Mouse (Mus musculus) T-helper 2 cell (primary cell): ENCODE data around the gene Slc15a1.

ENCODE experiments used
- in situ Hi-C: fragments of 300-600 bp; cut with MboI, MseI; formaldehyde crosslinking; loops from one replicate; pipeline ENCODE4 v1.15.1; 2025; ENCODE audit warnings: high pct_unique_total_duplicates

Slc15a1 gene

GRCm38 (mm10) chr14:121504781-121505484 lies at the start of gene Slc15a1:
Gene Slc15a1 (minus strand): TSS chr14:121505252.
- in situ Hi-C loops, result no loop called here

DNA sequence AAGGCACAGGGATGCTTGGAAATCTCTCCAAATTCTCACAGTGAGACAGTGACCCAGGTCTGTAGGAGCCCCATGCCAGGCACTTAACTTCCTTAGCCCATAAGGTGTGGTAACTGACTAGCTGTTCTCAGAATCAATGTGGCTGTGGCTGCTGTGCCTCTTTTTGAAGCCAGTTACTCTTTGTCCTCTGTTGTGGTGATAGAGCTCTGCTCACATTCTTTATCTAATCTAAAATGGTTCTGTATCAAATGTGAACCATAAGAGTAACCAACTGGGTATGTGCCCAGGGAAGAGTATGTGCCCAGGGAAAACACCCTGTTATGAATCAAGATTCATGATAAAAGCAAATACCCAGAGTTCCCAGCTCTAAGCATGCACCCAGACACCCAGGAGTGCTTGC lies 48.7 kb upstream of the Slc15a1 start:
- in situ Hi-C loops, result no loop called here

DNA sequence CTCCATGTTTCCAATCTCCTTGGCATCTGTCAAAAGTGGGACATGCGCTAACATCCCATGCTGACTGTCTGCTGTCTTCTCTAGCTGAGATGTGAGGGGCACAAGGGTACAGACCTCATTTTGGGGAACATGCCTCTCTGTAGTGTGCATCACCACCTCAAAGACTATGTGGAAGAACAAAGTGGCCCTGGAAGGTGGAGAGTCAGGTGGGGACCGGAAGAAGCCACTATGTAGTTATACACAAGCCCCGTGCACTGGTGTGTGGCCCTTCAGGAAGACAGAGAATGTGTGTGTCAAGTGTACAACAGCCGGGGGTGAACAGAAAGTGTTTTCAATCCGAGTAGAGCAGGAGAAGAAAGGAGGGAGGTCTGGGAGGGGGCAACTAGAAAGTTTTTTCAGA lies 47.5 kb upstream of the Slc15a1 start:
- in situ Hi-C loops, result no loop called here

DNA sequence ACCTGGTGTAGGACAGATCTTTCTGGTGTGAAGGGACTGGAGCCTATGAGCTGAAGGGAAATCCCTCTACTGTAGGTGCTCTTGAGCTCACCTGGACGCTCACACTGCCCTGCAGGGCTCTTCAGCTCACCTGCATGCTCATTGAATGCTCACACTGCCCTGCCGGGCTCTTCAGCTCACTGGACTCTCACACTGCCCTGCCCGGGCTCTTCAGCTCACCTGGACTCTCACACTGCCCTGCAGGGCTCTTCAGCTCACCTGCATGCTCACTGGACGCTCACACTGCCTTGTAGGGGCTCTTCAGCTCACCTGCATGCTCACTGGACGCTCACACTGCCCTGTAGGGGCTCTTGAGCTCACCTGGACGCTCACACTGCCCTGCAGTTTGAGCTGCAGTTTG lies 44.8 kb upstream of the Slc15a1 start:
- in situ Hi-C loops, result no loop called here

GRCm38 (mm10) chr14:121547745-121548144 lies 42.7 kb upstream of the Slc15a1 start:
- in situ Hi-C loops, result no loop called here

- in situ Hi-C loops, result no loop called here
Measured at GRCm38 (mm10) chr14:121546621-121547020, 41.6 kb upstream of the Slc15a1 start.

GRCm38 (mm10) chr14:121545551-121546331 lies 40.7 kb upstream of the Slc15a1 start:
- in situ Hi-C loops, result no loop called here

DNA sequence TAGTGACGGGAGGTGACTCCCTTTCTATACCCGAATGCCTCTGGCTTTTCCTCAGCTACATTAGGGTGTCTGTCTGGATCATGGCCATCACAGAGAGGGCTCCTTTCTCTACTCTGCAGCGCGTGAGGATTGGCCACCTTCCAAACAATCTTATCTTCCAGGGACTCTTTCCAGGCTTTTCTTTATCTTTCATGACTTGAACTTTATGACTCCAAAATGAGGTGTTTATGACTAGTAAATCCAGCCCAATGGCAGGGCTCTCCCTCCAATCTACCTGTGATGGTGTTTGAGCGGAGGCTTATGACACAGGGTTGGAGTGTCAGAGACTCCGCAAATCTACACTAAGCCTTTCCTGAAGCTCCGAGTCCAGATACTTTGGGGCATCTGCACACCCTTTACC lies 36.2 kb upstream of the Slc15a1 start:
- in situ Hi-C loops, result no loop called here

GRCm38 (mm10) chr14:121534501-121534900 lies 29.4 kb upstream of the Slc15a1 start:
- in situ Hi-C loops, result no loop called here

- in situ Hi-C loops, result no loop called here
Measured at GRCm38 (mm10) chr14:121530853-121531252, 25.8 kb upstream of the Slc15a1 start.

- in situ Hi-C loops, result no loop called here
Measured at GRCm38 (mm10) chr14:121527883-121528282, 22.8 kb upstream of the Slc15a1 start.

- in situ Hi-C loops, result no loop called here
Measured at GRCm38 (mm10) chr14:121527201-121527600, 22.1 kb upstream of the Slc15a1 start.

DNA sequence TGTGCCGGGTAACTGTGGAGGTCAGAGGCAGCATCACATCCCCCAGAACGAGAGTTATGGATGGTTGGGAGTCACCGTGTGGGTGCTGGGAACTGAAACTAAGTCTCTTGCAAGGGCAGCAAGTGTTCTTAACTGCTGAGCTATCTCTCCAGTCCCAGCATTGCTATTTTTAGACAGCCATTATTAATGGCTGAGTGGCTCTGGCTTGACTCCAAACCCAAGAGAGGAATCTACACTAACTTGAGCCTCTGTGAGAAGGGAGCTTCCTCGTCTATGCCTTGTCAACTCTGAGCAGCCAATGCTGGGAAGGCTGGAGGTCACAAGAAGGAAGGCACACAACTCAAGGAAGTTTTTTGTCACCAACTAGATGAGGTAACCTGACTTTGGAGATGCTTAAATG lies 16.7 kb upstream of the Slc15a1 start:
- in situ Hi-C loops, result no loop called here

GRCm38 (mm10) chr14:121516881-121517280 lies 11.8 kb upstream of the Slc15a1 start:
- in situ Hi-C loops, result no loop called here

DNA sequence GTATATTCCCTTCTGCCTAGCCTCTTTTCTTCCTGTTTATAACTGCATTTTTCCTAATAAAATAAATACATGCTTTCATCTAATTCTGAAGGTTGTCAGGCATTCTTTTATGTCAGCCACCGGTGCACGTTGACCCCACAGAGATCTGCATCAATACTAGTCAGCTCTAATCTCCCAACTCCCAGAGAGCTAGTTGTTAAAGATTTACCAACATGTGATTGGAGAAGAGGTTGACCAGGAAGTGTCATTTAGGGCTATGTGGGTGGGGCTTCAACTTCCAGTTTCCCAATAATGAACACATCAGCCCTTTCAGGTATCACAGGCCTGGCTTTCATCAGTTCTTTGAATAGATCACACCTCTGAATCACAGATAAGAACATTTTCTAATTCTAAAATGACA lies 3.9 kb upstream of the Slc15a1 start:
- in situ Hi-C loops, result no loop called here

GRCm38 (mm10) chr14:121506336-121506735 lies 1.3 kb upstream of the Slc15a1 start:
- in situ Hi-C loops, result no loop called here

DNA sequence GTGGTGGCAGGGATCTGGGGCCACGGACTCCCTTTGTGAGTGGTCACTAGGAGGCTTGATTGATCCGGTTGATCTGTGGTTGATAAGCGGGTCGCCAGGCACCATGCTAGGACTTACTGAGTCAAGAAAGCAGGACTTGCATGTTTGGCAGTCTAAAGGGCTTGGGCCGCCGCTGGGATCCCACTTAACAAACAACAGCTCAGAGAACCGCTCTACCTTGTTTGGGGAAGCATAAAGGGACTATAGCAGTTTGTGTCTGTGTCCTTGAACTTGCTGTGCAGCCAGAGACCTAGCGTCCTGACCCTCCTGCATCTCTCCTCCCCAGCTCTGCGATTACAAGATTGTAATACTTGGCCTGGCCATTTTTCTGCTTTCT lies 421 bp upstream of the Slc15a1 start:
- in situ Hi-C loops, result no loop called here

DNA sequence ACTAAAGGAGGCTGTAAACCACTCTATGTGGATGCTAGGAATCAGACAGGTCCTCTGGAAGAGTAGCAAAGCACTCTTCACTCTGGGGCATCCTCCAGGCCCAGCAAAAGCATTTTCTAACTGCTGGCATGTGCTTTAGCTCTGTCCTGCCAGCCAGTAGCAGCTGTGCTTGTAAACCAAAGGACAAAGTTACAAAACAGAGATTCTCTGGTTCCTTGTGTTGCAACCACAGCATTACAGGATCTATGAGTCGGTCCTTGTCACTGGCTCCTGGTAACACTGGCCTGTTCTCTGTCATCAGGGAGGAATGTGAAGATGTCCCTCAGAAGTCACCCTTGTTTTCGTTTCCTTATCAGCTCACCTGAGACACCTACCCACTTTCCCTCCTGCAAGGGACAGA lies 4.5 kb downstream of the Slc15a1 start:
- in situ Hi-C loops, result no loop called here

- in situ Hi-C loops, result no loop called here
Measured at GRCm38 (mm10) chr14:121499769-121500168, 5.3 kb downstream of the Slc15a1 start.

GRCm38 (mm10) chr14:121497800-121498199 lies 7.3 kb downstream of the Slc15a1 start:
- in situ Hi-C loops, result no loop called here

DNA sequence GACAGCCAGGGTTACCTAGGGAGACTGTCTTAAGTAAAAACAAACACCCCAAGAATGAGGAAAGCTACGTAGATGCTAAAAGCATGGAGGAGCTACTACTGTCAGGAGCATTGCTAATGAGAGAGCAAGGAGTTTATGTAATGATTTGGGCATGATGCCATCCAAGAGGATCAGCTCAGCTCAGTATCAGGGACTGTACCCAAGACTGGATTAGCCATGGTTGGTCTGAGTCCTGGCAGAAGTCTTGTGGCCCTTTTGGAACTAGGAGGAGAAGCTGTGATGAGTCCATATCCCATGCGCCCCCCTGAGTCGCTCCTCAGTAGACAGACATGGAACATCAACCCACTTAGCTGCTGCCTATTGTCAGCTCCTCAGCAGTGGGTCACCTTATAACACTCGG lies 9.3 kb downstream of the Slc15a1 start:
- in situ Hi-C loops, result no loop called here

DNA sequence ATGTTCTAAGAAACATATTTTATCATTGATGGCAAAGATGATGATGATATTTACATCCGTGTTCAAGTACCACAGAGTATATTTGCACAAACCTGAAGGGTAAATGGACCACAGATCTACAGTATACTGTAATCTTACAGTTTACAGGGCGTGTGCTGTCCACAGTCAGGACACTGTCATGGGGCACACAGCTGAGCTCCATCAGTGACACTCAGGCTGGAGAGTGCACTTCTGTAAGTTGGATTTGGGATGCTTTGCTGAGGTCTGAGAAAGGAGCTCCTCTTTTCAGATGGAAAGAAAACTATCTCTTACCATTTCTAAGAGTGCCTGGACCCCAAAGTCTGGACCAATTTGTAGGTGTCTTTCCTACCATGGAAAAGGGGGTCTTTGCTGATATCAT lies 9.9 kb downstream of the Slc15a1 start:
- in situ Hi-C loops, result no loop called here

DNA sequence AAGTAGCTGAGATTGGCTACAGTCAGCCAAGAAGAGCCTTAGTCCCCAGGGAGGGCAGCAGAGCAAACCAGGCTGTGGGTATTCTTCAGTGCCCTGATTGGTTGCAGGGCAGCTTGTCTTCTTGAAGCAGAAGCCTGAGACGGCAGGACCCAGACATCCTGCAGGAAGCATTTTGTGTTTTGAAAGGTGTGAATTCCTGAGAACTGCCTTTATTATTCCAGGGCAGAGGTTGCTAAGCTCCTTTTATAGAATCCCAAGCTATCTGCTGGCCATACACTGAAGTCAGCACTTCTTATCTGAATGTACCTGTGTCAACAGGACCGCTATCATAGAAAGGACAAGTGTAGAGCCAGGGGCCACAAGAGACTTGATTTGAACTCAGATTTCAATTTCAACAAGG lies 10.8 kb downstream of the Slc15a1 start:
- in situ Hi-C loops, result no loop called here
